Mouse (Mus musculus): Measurements from ENCODE around the gene Nudt9. TPM values are rescaled to one million over a fixed set of nuclear protein-coding genes. Genes with fewer than 3 reads are reported as not detected.

Gene Nudt9
- polyA plus RNA-seq, 1 experiment: 32.8 TPM

GRCm38 (mm10) chr5:104096078-104096938 lies 50.2 kb downstream of the Nudt9 start:
- H3K4me1 ChIP-seq (ENCODE audit: control insufficient read depth, insufficient read depth, low read length): peaks cover 5% of the 10 kb centered on the region; the same call in 1 of the 2 replicates

GRCm38 (mm10) chr5:104101678-104102531 lies 55.8 kb downstream of the Nudt9 start:
- Histone ChIP-seq H3K4me3 (ENCODE audit: insufficient read depth, low read length) (no peak overlapping the region), H3K27ac (ENCODE audit: insufficient read depth, low read length) (no peak overlapping the region), H3K4me1 (ENCODE audit: control insufficient read depth, insufficient read depth, low read length) (no peaks in the 10 kb centered on the region)
- TF ChIP-seq POLR2A (IDR thresholded peaks at IDR 0.05; ENCODE audit: low read depth, low read length) (no peak), CTCF (IDR thresholded peaks at IDR 0.05; ENCODE audit: borderline replicate concordance, insufficient read depth, low read length) (no peak)

More at GRCm38 (mm10) chr5:104096078-104096938, 50.2 kb downstream of the Nudt9 start:
- TF ChIP-seq CTCF (IDR thresholded peaks at IDR 0.05; ENCODE audit: borderline replicate concordance, insufficient read depth, low read length): no peak
- no peak for TF ChIP-seq POLR2A (IDR thresholded peaks at IDR 0.05; ENCODE audit: low read depth, low read length)
- no peak overlapping the region for H3K27ac ChIP-seq (ENCODE audit: insufficient read depth, low read length)
- no peak overlapping the region for H3K4me3 ChIP-seq (ENCODE audit: insufficient read depth, low read length)

GRCm38 (mm10) chr5:104103171-104103570 lies 57.1 kb downstream of the Nudt9 start:
- H3K27ac ChIP-seq (ENCODE audit: insufficient read depth, low read length): no peak overlapping the region
- no peak for TF ChIP-seq CTCF (IDR thresholded peaks at IDR 0.05; ENCODE audit: borderline replicate concordance, insufficient read depth, low read length)
- no peaks in the 10 kb centered on the region for H3K4me1 ChIP-seq (ENCODE audit: control insufficient read depth, insufficient read depth, low read length)
- H3K4me3 ChIP-seq (ENCODE audit: insufficient read depth, low read length): no peak overlapping the region

- Histone ChIP-seq H3K4me3 (ENCODE audit: insufficient read depth, low read length) (no peak overlapping the region), H3K27ac (ENCODE audit: insufficient read depth, low read length) (no peak overlapping the region), H3K4me1 (ENCODE audit: control insufficient read depth, insufficient read depth, low read length) (peaks cover 3% of the 10 kb centered on the region; the same call in 1 of the 2 replicates)
- no peak for TF ChIP-seq CTCF (IDR thresholded peaks at IDR 0.05; ENCODE audit: borderline replicate concordance, insufficient read depth, low read length)
- TF ChIP-seq POLR2A (IDR thresholded peaks at IDR 0.05; ENCODE audit: low read depth, low read length): no peak
These were observed 58.0 kb downstream of the Nudt9 start for GRCm38 (mm10) chr5:104104111-104104510.

- H3K4me1 ChIP-seq (ENCODE audit: control insufficient read depth, insufficient read depth, low read length): peaks cover 8% of the 10 kb centered on the region
- no peak for TF ChIP-seq CTCF (IDR thresholded peaks at IDR 0.05; ENCODE audit: borderline replicate concordance, insufficient read depth, low read length)
- TF ChIP-seq POLR2A (IDR thresholded peaks at IDR 0.05; ENCODE audit: low read depth, low read length): no peak
- H3K27ac ChIP-seq (ENCODE audit: insufficient read depth, low read length): no peak overlapping the region
- H3K4me3 ChIP-seq (ENCODE audit: insufficient read depth, low read length): no peak overlapping the region
These were observed 62.2 kb downstream of the Nudt9 start for GRCm38 (mm10) chr5:104108127-104108875.

- Histone ChIP-seq H3K4me1 (ENCODE audit: control insufficient read depth, insufficient read depth, low read length) (peaks cover 8% of the 10 kb centered on the region), H3K4me3 (ENCODE audit: insufficient read depth, low read length) (no peak overlapping the region), H3K27ac (ENCODE audit: insufficient read depth, low read length) (no peak overlapping the region)
- TF ChIP-seq POLR2A (IDR thresholded peaks at IDR 0.05; ENCODE audit: low read depth, low read length) (no peak), CTCF (IDR thresholded peaks at IDR 0.05; ENCODE audit: borderline replicate concordance, insufficient read depth, low read length) (no peak)
These were observed 62.8 kb downstream of the Nudt9 start for GRCm38 (mm10) chr5:104108879-104109369.

GRCm38 (mm10) chr5:104109516-104109915 lies 63.4 kb downstream of the Nudt9 start:
- Histone ChIP-seq H3K27ac (ENCODE audit: insufficient read depth, low read length) (no peak overlapping the region), H3K4me1 (ENCODE audit: control insufficient read depth, insufficient read depth, low read length) (peaks cover 8% of the 10 kb centered on the region), H3K4me3 (ENCODE audit: insufficient read depth, low read length) (no peak overlapping the region)
- TF ChIP-seq POLR2A (IDR thresholded peaks at IDR 0.05; ENCODE audit: low read depth, low read length): no peak
- TF ChIP-seq CTCF (IDR thresholded peaks at IDR 0.05; ENCODE audit: borderline replicate concordance, insufficient read depth, low read length): no peak

GRCm38 (mm10) chr5:104110171-104110920 lies 64.2 kb downstream of the Nudt9 start:
- Histone ChIP-seq H3K27ac (ENCODE audit: insufficient read depth, low read length) (no peak overlapping the region), H3K4me3 (ENCODE audit: insufficient read depth, low read length) (no peak overlapping the region), H3K4me1 (ENCODE audit: control insufficient read depth, insufficient read depth, low read length) (peaks cover 8% of the 10 kb centered on the region)
- no peak for TF ChIP-seq POLR2A (IDR thresholded peaks at IDR 0.05; ENCODE audit: low read depth, low read length)
- no peak for TF ChIP-seq CTCF (IDR thresholded peaks at IDR 0.05; ENCODE audit: borderline replicate concordance, insufficient read depth, low read length)
